Mouse (Mus musculus): ENCODE measurements at regions not wholly inside any gene's neighbourhood (a gene's known extent, or its start where the extent isn't known, plus 50 kb on each side); places are given as distances from the start of the nearest gene placed in this dataset.
A peak's percentile ranks its signal among the peaks of the same experiment; 100 is the strongest.
"Not testable (repeated sequence)": the region's sequence is repeated elsewhere in the genome, so short reads cannot be mapped to it uniquely, and the experiment has no call there.

GRCm38 (mm10) chr14:104208040-104208816, 259.6 kb downstream of the Pou4f1 start:
- DNase-seq (ENCODE audit: low spot score in 2 of 2): no peak

GRCm38 (mm10) chr14:104206602-104207001, 261.2 kb downstream of the Pou4f1 start:
- DNase-seq (ENCODE audit: low spot score in 2 of 2): no peak

GRCm38 (mm10) chr14:104203239-104203986, 264.4 kb downstream of the Pou4f1 start:
- DNase-seq (ENCODE audit: low spot score in 2 of 2): no peak

- DNase-seq (ENCODE audit: low spot score in 2 of 2): no peak
Measured at GRCm38 (mm10) chr14:104193198-104193597, 274.6 kb downstream of the Pou4f1 start.

GRCm38 (mm10) chr14:104175122-104175521, 292.7 kb downstream of the Pou4f1 start:
- no peak for DNase-seq (ENCODE audit: low spot score in 2 of 2)

- DNase-seq (ENCODE audit: low spot score in 2 of 2): no peak
Measured at GRCm38 (mm10) chr14:104146841-104147240, 302.6 kb upstream of the Ednrb start.

- DNase-seq (ENCODE audit: low spot score in 2 of 2): no peak
Measured at GRCm38 (mm10) chr14:104145395-104145794, 301.2 kb upstream of the Ednrb start.

GRCm38 (mm10) chr14:104114986-104115951, 271.1 kb upstream of the Ednrb start:
- no peak for DNase-seq (ENCODE audit: low spot score in 2 of 2)

- DNase-seq (ENCODE audit: low spot score in 2 of 2): no peak
Measured at GRCm38 (mm10) chr14:104114182-104114581, 270.0 kb upstream of the Ednrb start.

- no peak for DNase-seq (ENCODE audit: low spot score in 2 of 2)
Measured at GRCm38 (mm10) chr14:104113448-104113847, 269.2 kb upstream of the Ednrb start.

- DNase-seq (ENCODE audit: low spot score in 2 of 2): no peak
Measured at GRCm38 (mm10) chr14:104086381-104086780, 242.2 kb upstream of the Ednrb start.

- DNase-seq (ENCODE audit: low spot score in 2 of 2): not testable (repeated sequence)
Measured at GRCm38 (mm10) chr14:104064199-104064598, 220.0 kb upstream of the Ednrb start.

GRCm38 (mm10) chr14:104053697-104054096, 209.5 kb upstream of the Ednrb start:
- no peak for DNase-seq (ENCODE audit: low spot score in 2 of 2)

GRCm38 (mm10) chr14:104038628-104039325, 194.6 kb upstream of the Ednrb start:
- peak in 1 of 2 experiments; percentile 56 for DNase-seq (ENCODE audit: low spot score in 2 of 2)

GRCm38 (mm10) chr14:104033606-104034005, 189.4 kb upstream of the Ednrb start:
- DNase-seq (ENCODE audit: low spot score in 2 of 2): no peak

GRCm38 (mm10) chr14:104030784-104031470, 186.7 kb upstream of the Ednrb start:
- DNase-seq (ENCODE audit: low spot score in 2 of 2): no peak

GRCm38 (mm10) chr14:104029668-104030530, 185.7 kb upstream of the Ednrb start:
- DNase-seq (ENCODE audit: low spot score in 2 of 2): no peak

- no peak for DNase-seq (ENCODE audit: low spot score in 2 of 2)
Measured at GRCm38 (mm10) chr14:104027900-104028285, 183.7 kb upstream of the Ednrb start.

- DNase-seq (ENCODE audit: low spot score in 2 of 2): peak in 1 of 2 experiments; percentile 29
Measured at GRCm38 (mm10) chr14:104027077-104027899, 183.1 kb upstream of the Ednrb start.
